Mouse (Mus musculus): ENCODE results near the gene Disp1.

Gene Disp1

DNA sequence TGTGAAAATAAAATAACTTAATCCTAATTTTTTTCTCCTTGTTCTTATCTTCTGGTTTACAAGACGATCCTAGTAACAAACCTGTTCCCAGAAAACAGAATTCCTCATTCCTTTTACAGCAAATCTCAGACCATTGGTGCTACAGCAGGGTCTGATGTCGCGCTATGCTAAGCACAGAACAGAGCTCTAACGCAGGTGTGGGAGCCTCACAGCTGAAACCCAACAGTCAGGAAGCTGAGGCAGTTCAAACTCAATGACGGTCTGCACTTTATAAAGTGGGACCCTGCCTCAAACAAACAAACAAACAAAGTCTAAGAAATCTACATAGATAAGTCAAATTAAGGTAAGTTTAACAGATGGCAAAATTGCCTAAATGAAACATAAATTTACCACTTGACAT is 20.4 kb downstream of the Disp1 start:
- DNase-seq (ENCODE audit: inconsistent ontology term) = no peak

DNA sequence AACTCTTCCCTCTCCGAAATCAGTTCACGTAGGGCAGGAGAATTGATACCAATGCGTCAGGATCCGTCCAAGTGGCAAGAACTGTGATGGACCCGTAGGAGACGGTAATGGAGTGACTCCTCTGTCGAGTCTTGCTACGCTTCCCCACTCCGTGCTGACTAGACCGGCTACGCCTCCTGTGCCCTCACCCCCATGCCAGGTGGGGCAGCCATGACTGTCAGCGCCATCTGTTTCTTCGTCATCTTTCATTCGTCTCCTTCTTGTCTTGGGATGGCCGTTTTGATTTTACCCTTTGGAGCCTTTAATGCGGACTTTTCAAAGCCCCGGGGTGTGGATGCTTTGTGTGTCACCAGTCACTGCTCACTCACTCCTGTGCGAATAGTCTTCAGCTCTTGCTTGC is 26.6 kb downstream of the Disp1 start:
- DNase-seq (ENCODE audit: inconsistent ontology term) = no peak

DNA sequence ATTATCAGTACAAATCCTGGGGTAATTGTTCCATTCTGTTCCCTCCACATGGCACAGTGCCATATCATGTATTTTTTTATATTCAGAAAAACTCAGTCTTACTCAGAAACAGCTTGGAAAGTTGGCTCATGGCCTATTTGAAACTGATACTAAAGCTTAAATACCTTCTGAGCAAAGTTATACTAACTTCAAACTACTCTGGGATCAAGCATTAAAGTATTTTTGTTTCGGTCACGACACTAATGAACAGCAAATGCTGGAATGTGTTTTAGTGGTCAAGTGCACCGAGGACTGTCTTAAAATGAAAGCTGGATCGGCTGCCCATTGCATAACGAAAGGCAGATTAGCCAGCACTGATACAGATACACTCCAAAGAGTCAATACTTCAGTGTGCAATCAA is 27.2 kb downstream of the Disp1 start:
- peak; percentile 82 for DNase-seq (ENCODE audit: inconsistent ontology term)

DNA sequence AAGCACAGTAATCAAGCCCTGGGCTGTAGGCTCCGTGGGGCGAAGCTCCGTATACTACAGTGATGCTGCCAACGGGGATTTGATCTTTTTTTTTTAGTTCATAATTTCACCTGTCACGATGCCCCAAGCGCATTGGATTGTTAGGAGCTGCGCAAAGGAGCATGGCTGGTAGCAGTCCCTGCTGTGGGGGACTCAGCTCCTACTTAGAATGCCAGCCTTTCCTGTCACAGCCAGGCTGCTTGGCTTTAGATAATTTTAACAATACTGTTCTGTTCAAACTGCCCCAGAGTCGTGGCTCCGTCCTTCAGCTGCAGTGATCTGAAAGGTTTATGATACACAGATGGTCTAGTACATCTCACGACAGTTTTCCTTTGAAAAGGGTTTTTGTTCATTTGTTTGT is 29.9 kb downstream of the Disp1 start:
- DNase-seq (ENCODE audit: inconsistent ontology term) = no peak

DNA sequence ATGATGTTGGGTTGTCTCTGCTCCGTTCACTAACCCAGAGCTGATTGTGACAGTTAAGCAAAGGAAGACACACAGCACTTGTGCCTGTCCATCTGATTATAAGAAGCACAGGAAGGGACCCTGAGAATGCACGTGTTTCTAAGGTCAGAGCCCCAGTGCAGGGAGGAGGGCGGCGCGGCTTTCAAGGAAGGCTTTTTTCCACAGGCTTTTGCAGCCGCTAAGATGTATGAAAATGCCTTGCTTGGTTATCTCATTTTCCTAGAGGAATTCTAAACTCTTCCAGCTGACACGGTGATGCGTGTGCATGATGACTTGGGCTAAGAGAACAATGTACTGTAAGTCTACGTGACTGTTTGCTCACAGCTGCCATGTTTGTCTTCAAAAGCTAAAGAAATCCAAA is 30.9 kb downstream of the Disp1 start:
- DNase-seq (ENCODE audit: inconsistent ontology term) = no peak

DNA sequence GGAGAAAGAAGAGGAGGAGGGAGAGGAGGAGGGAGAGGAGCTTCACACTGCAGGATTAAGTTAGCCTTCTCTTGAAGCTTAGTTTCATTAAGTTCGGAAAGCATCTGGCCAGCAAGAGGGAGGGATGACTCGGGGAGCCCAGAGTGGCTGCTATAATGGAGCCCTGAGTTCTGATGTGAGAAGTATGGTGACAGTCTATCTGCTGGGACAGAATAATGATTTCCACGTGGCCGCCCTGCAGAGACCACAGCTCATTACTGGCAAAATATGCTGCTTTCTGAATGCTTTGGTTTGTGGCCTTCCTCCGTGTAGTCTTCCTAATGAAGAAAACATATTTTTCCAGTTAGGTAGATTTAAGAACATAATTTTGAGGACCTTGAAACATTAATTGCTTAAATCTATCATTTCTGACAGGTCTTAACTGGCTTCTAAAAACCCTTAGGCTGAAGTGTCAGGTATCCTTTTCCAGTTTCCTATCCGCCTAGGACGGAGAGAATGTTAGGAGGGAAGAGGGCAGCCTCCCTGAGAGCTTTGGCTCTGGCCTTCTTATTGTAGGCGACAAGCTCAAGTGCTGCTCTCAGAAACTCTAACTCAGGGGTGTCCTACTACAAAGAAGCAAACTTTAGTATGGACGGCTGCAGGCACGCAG is 32.2 kb downstream of the Disp1 start:
- peak; percentile 41 for DNase-seq (ENCODE audit: inconsistent ontology term)

- DNase-seq (ENCODE audit: inconsistent ontology term) = no peak
Observed at GRCm38 (mm10) chr1:183188115-183189013, 33.0 kb downstream of the Disp1 start.

DNA sequence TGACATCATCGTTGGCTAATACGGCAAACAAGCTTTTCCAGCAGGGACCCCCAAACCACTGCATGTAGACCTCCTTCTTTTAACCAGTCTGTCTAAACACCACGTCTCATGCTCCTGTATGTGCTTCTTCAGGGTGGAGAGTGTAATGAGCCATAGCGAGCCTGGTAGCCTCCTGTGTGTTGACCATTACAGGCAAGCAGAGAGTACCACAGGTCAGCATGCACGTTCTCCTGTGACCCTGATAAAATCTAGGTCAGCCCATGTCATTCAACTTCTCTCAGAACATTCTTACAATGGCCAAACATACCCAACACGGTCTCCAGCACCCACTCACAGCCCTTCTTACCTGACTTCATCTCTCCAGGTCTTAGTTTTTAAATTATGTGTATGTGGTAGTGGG is 35.8 kb downstream of the Disp1 start:
- no peak for DNase-seq (ENCODE audit: inconsistent ontology term)

DNA sequence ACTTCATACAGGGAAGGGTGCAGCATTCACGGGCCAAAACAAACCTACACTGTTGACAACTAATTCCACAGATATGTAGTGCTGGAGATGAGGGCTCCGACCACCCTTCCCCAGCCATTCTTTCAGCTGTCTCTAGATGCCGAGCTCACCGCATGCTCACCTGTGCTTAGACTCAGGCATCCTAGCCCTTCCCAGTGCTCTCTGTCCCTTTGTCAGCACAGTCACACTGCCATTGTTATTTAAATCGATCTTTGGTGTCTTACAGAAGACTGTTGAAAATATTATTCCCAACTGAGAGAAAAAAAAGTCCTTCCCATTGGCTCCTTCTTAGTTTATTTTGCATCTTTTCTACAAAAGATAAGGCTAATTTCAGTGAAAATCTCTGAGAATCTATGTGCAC is 36.6 kb downstream of the Disp1 start:
- DNase-seq (ENCODE audit: inconsistent ontology term) = no peak

- no peak for DNase-seq (ENCODE audit: inconsistent ontology term)
Observed at GRCm38 (mm10) chr1:183183565-183183964, 37.8 kb downstream of the Disp1 start.

DNA sequence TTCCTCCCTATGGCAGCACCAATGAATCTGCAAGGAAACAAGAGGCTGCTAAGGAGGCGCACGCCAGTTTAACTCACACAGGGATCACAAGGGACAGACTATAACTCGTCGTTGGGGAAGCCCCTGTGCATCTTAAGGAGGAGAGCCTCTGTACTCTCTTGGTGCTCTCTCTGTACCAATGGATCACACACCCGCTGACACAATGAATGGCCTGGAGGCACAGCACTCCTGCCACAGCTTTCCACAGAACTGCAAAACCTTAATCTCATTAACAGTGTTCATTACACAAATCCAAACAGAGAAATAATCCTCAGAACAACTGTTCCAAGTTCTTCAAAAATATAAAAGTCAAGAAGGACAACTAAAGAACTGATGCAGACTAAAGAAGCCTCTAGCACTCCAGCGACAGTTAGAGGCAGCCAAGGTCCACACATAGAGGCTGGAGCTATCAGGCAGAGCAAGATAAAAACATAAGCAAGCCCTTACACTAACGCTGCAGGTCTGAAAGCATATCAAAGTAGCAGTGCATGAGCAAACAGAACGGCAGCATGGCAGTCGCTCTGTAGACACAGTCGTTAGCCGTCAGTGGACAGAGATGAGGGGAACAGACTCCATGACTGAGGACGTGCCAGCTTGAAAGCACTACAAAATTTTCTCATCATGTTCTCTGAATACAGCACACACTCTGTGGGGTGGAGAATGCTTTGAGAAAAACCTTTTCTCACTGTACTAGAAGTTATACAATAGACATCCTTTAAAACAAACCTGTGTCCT is 38.5 kb downstream of the Disp1 start:
- DNase-seq (ENCODE audit: inconsistent ontology term) = no peak

DNA sequence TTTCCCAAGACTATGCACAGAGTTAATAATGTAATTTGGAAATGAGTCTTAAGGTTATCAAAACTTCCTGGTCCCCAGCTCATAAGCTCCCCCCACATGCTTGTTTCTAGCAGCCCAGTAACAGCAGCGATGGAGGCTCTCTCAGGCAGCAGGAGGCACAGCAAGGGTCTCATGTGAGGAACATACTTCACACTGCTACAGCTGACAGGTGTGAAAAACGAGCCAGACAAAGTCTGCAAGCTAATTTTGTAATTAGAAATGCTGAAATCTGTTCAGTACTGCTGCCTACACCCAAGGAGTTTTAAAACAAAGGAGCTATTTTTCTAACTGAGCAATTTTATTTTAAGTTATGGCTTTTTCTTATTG is 40.3 kb downstream of the Disp1 start:
- DNase-seq (ENCODE audit: inconsistent ontology term) = no peak

DNA sequence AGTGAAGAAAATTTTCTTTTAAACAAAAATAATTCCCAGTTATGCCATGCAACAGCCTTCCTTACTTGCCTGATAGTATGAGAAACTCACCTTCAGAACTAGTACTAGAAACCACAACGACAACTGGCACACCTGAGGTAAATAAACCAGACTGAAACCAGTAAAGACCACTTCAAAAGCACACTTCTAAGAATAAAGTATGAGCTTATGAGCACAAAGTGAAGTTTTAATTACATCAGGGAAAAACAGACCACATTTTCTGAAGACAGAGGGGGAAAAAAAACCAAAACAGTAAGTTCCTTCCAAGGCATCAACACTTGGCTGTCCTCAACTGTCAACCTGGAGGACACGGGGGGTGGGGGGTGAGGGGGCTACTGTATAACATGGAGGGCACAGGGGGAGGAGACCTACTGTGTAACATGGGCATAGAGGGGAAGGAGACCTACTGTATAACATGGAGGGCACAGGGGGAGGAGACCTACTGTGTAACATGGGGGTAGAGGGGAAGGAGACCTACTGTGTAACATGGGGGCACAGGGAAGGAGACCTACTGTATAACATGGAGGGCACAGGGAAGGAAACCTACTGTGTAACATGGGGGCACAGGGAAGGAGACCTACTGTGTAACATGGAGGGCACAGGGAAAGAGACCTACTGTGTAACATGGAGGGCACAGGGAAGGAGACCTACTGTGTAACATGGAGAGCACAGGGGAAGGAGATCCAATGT is 40.9 kb downstream of the Disp1 start:
- DNase-seq (ENCODE audit: inconsistent ontology term) = no peak

DNA sequence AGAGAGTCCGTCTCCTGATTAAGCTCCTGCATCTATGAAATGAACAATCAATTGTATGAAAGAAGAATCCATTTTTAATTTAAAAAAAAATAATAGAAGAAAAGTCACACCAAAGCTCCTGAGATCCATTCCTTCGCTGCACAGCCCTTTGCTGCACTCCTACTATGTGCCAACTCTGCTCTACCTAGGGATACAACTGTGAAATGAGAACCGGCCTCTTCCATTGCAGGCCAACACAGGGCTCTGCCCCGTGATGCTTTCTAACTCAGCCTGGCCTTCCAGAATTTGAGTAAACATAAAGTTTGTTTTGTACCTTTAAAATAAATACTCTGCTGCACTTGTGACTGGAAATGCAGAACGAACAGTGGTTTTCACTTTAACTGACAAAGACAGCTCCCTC is 42.0 kb downstream of the Disp1 start:
- DNase-seq (ENCODE audit: inconsistent ontology term) = no peak

DNA sequence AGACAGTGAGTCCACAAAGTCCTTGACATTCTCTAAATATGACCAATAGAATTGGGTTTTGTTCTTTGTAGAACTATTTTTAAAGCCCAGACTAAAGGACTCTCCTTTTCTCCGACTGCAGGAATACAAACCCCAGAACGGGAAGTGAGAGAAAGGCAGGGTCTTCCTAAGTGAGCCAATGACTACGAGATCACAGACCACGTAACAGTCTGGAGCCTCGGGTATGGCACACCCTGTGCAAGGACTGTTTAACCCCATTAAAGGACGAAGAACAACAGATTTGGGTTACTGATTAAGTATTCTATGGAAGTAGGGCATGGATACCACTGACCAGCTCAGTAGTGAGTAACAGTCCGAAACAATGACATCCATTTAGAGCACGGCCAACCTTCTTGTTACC is 46.1 kb downstream of the Disp1 start:
- DNase-seq (ENCODE audit: inconsistent ontology term) = no peak

DNA sequence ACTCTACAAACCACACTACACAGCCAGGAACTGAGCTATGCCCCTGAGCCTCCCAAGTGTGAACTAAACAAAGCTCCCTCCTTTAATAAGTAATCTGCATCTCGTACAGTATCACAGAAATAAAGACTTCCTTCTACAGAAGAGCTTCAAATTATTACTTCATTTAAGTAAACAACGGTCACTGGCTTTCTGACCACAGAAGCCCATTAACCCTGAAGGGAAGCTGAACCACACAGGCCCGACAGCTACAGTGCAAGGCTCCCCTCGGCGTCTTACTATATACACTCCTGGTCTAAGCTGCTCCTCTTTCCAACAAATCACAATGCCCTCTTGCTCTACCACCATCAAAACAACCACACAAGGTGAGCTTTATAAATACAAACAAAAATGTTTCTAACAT is 50.2 kb downstream of the Disp1 start:
- no peak for DNase-seq (ENCODE audit: inconsistent ontology term)

- no peak for DNase-seq (ENCODE audit: inconsistent ontology term)
Observed at GRCm38 (mm10) chr1:183168465-183168864, 52.9 kb downstream of the Disp1 start.

GRCm38 (mm10) chr1:183167776-183168175 is 53.5 kb downstream of the Disp1 start:
- peak; percentile 16 for DNase-seq (ENCODE audit: inconsistent ontology term)

- DNase-seq (ENCODE audit: inconsistent ontology term) = no peak
Observed at GRCm38 (mm10) chr1:183166700-183167099, 54.6 kb downstream of the Disp1 start.

GRCm38 (mm10) chr1:183164648-183165071 is 56.7 kb downstream of the Disp1 start:
- DNase-seq (ENCODE audit: inconsistent ontology term) = no peak

DNA sequence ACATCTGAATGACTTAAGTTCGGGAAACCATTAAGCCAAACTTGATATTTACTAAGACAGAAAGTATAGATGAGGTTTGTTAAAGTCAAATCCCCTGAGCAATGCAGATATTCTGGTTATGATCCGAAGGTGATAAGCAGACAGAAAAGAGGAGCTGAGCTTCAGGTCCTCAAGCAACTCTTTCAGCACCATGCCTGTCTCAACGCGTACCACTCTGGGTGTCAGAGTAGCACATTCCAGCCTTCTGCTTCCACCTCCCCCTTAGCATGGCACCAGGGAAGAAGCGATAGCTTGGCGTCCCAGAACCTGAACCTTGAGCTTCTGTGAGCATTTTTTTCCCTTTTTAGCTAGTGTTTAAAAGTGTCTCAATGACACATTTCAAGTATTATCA is 57.1 kb downstream of the Disp1 start:
- DNase-seq (ENCODE audit: inconsistent ontology term) = no peak
